Mouse (Mus musculus): ENCODE results near the gene Cops9. TPM values are rescaled to one million over a fixed set of nuclear protein-coding genes. Genes with fewer than 3 reads are reported as not detected.
A peak's percentile ranks its signal among the peaks of the same experiment; 100 is the strongest.

Gene Cops9
- polyA plus RNA-seq, 1 experiment from 2014 or later: 240 TPM

- peak; percentile 90 for TF ChIP-seq CTCF (IDR thresholded peaks at IDR 0.05)
- no peak for DNase-seq (ENCODE audit: low read depth, low spot score)
- no peak for ATAC-seq
- in situ Hi-C loops (cut with MboI; ENCODE audit: low pct_unique_long_range_greater_than_20kb): loop anchor here (5.0 to 25.0 kb wide), 2 partner anchors 79 to 649 kb away; no protein-coding TSS in a partner anchor
- H3K27me3 ChIP-seq: peaks cover 18% of the 10 kb centered on the region
- ChIA-PET POLR2A (no interaction called here), CTCF (interaction anchor here (0.7 to 4.4 kb wide), 4 partner anchors 37 to 292 kb away, joined by 3 to 17 read pairs (median 4); partner anchors contain the start of genes Ankmy1 and Otos)
Observed at GRCm38 (mm10) chr1:92611008-92611407, 30.8 kb downstream of the Cops9 start.

- POLR2A ChIA-PET: no interaction called here
- DNase-seq (ENCODE audit: low read depth, low spot score): no peak
- CTCF ChIA-PET: no interaction called here
- no peak for TF ChIP-seq CTCF (IDR thresholded peaks at IDR 0.05)
- peaks cover 29% of the 10 kb centered on the region for H3K27me3 ChIP-seq
- no peak for ATAC-seq
- in situ Hi-C loops (cut with MboI; ENCODE audit: low pct_unique_long_range_greater_than_20kb): loop anchor here (25.0 kb wide), 1 partner anchor 645 kb away; no protein-coding TSS in a partner anchor
Observed at GRCm38 (mm10) chr1:92607711-92608110, 34.1 kb downstream of the Cops9 start.

GRCm38 (mm10) chr1:92605482-92605881, 36.3 kb downstream of the Cops9 start, which contains the start of gene Olfr1410:
Gene Olfr1410, plus strand, starts transcription at chr1:92605782.
- DNase-seq (ENCODE audit: low read depth, low spot score) (no peak), ATAC-seq (no peak)
- TF ChIP-seq CTCF (IDR thresholded peaks at IDR 0.05): no peak
- H3K27me3 ChIP-seq: peaks cover 30% of the 10 kb centered on the region
- ChIA-PET POLR2A (no interaction called here), CTCF (no interaction called here)
- in situ Hi-C loops (cut with MboI; ENCODE audit: low pct_unique_long_range_greater_than_20kb): loop anchor here (25.0 kb wide), 1 partner anchor 643 kb away; no protein-coding TSS in a partner anchor

GRCm38 (mm10) chr1:92596019-92596418, 45.8 kb downstream of the Cops9 start:
- ChIA-PET CTCF (no interaction called here), POLR2A (no interaction called here)
- H3K27me3 ChIP-seq: peaks cover 33% of the 10 kb centered on the region
- no peak for ATAC-seq
- no peak for DNase-seq (ENCODE audit: low read depth, low spot score)
- TF ChIP-seq CTCF (IDR thresholded peaks at IDR 0.05): no peak
- in situ Hi-C loops (cut with MboI; ENCODE audit: low pct_unique_long_range_greater_than_20kb): no loop called here

- no peak for ATAC-seq
- POLR2A ChIA-PET: no interaction called here
- CTCF ChIA-PET: no interaction called here
- DNase-seq (ENCODE audit: low read depth, low spot score): no peak
- TF ChIP-seq CTCF (IDR thresholded peaks at IDR 0.05): no peak
- in situ Hi-C loops (cut with MboI; ENCODE audit: low pct_unique_long_range_greater_than_20kb): no loop called here
- peaks cover 30% of the 10 kb centered on the region for H3K27me3 ChIP-seq
Observed at GRCm38 (mm10) chr1:92594111-92594510, 47.7 kb downstream of the Cops9 start, which contains the start of gene Olfr1411. Gene Olfr1411, plus strand, starts transcription at chr1:92594411.

Other genes with a start within 250 kb of the Cops9 start
- gene Ndufa10, start 168.1 kb downstream of the Cops9 start, polyA plus RNA-seq (2021): 237 TPM
- gene Olfr1416, start 156.9 kb downstream of the Cops9 start, polyA plus RNA-seq (2021): not detected
- gene Olfr1415, start 145.9 kb downstream of the Cops9 start, polyA plus RNA-seq (2021): not detected
- gene Olfr1414, start 123.3 kb downstream of the Cops9 start, polyA plus RNA-seq (2021): not detected
- not detected for gene Olfr1413, start 70.7 kb downstream of the Cops9 start, polyA plus RNA-seq (2021)
- gene Olfr1412, start 56.2 kb downstream of the Cops9 start, polyA plus RNA-seq (2021): not detected
- gene Olfr1411, start 47.6 kb downstream of the Cops9 start, polyA plus RNA-seq (2021): not detected
- not detected for gene Olfr1410, start 36.2 kb downstream of the Cops9 start, polyA plus RNA-seq (2021)
- gene Olfr12, start 24.2 kb downstream of the Cops9 start, polyA plus RNA-seq (2021): not detected
- gene Otos, start 6.9 kb upstream of the Cops9 start, polyA plus RNA-seq (2021): 0.08 TPM
- gene Gpc1, start 189.7 kb upstream of the Cops9 start, polyA plus RNA-seq (2021): 131 TPM

Data from Patski (cell line).